Mouse (Mus musculus): ENCODE results near the gene Ttc30b.

- TF ChIP-seq EP300 (IDR thresholded peaks at IDR 0.05; ENCODE audit: low read depth) (no peak), CTCF (IDR thresholded peaks at IDR 0.05; ENCODE audit: low read depth) (no peak)
These were observed 21.5 kb upstream of the Ttc30b start for GRCm38 (mm10) chr2:75959850-75960365.
